Mouse (Mus musculus): ENCODE measurements around the gene Gm13691. TPM values are rescaled to one million over a fixed set of nuclear protein-coding genes. Genes with fewer than 3 reads are reported as not detected.
"Not testable (repeated sequence)": the region's sequence is repeated elsewhere in the genome, so short reads cannot be mapped to it uniquely, and the experiment has no call there.

The Gm13691 gene
- polyA plus RNA-seq, 1 experiment: not detected

- H3K27me3 ChIP-seq (ENCODE audit: control insufficient read depth, insufficient read depth, low read length): no peaks in the 10 kb centered on the region
- 29% methylated on average over 4 of the region's 4 CpGs for WGBS
- no peak overlapping the region for H3K4me3 ChIP-seq (ENCODE audit: extremely low read depth, insufficient read depth, insufficient read length)
- H3K36me3 ChIP-seq (ENCODE audit: control insufficient read depth, insufficient read depth, low read length): no peaks in the 10 kb centered on the region
- H3K4me1 ChIP-seq (ENCODE audit: control insufficient read depth, insufficient read depth, insufficient read length): no peaks in the 10 kb centered on the region
- no peak for DNase-seq (ENCODE audit: low read depth in 1 of 2, low spot score in 2 of 2)
- TF ChIP-seq POLR2A (IDR thresholded peaks at IDR 0.05; ENCODE audit: low read depth, low read length) (no peak), CTCF (IDR thresholded peaks at IDR 0.05; ENCODE audit: extremely low read depth, insufficient read depth, insufficient read length, insufficient replicate concordance) (no peak)
- H3K27ac ChIP-seq (ENCODE audit: insufficient read depth, low read length): no peak overlapping the region
These were observed 47.0 kb downstream of the Gm13691 start for GRCm38 (mm10) chr2:84037304-84037703.

GRCm38 (mm10) chr2:84037943-84038342 lies 47.6 kb downstream of the Gm13691 start:
- 93% methylated on average over 1 of the region's 1 CpGs for WGBS
- not testable (repeated sequence) for H3K36me3 ChIP-seq (ENCODE audit: control insufficient read depth, insufficient read depth, low read length); H3K27ac ChIP-seq (ENCODE audit: insufficient read depth, low read length); H3K27me3 ChIP-seq (ENCODE audit: control insufficient read depth, insufficient read depth, low read length); DNase-seq (ENCODE audit: low read depth in 1 of 2, low spot score in 2 of 2); H3K4me1 ChIP-seq (ENCODE audit: control insufficient read depth, insufficient read depth, insufficient read length); H3K4me3 ChIP-seq (ENCODE audit: extremely low read depth, insufficient read depth, insufficient read length)

- Histone ChIP-seq H3K27me3 (ENCODE audit: control insufficient read depth, insufficient read depth, low read length) (no peaks in the 10 kb centered on the region), H3K27ac (ENCODE audit: insufficient read depth, low read length) (no peak overlapping the region), H3K4me1 (ENCODE audit: control insufficient read depth, insufficient read depth, insufficient read length) (no peaks in the 10 kb centered on the region), H3K4me3 (ENCODE audit: extremely low read depth, insufficient read depth, insufficient read length) (no peak overlapping the region), H3K36me3 (ENCODE audit: control insufficient read depth, insufficient read depth, low read length) (no peaks in the 10 kb centered on the region)
- TF ChIP-seq POLR2A (IDR thresholded peaks at IDR 0.05; ENCODE audit: low read depth, low read length) (no peak), CTCF (IDR thresholded peaks at IDR 0.05; ENCODE audit: extremely low read depth, insufficient read depth, insufficient read length, insufficient replicate concordance) (no peak)
- WGBS: 88% methylated on average over 6 of the region's 6 CpGs
- DNase-seq (ENCODE audit: low read depth in 1 of 2, low spot score in 2 of 2): no peak
These were observed 48.9 kb downstream of the Gm13691 start for GRCm38 (mm10) chr2:84039277-84039676.

Other genes starting within 250 kb of the Gm13691 start
- 0.07 and 0.15 TPM in 2 replicates for gene Fam171b, start 177.9 kb upstream of the Gm13691 start, polyA plus RNA-seq (2012; rRNA removed)
- not detected in 2 replicates for gene Zswim2, start 49.3 kb upstream of the Gm13691 start, polyA plus RNA-seq (2012; rRNA removed)
- gene Gm13698, start 34.9 kb upstream of the Gm13691 start, polyA plus RNA-seq (2012; rRNA removed): not detected in 2 replicates
- not detected in 2 replicates for gene Gm13693, start 29.1 kb upstream of the Gm13691 start, polyA plus RNA-seq (2012; rRNA removed)
- gene Gm13695, start 23.2 kb upstream of the Gm13691 start, polyA plus RNA-seq (2012; rRNA removed): not detected in 2 replicates
- gene Gm13696, start 17.4 kb upstream of the Gm13691 start, polyA plus RNA-seq (2012; rRNA removed): not detected in 2 replicates
- gene Gm13694, start 11.6 kb upstream of the Gm13691 start, polyA plus RNA-seq (2012; rRNA removed): not detected in 2 replicates
- not detected in 2 replicates for gene Gm13697, start 5.8 kb upstream of the Gm13691 start, polyA plus RNA-seq (2012; rRNA removed)